Mouse (Mus musculus) liver, adult (tissue): ENCODE measurements around the gene Epb41l2.

Source experiments
- GATA4 ChIP-seq: IDR thresholded peaks from 2 replicates; pipeline ENCODE4 v1.6.1; 2014; ENCODE audit warnings: mild to moderate bottlenecking, low read length; ENCODE audit not compliant: insufficient replicate concordance

Gene Epb41l2

GRCm38 (mm10) chr10:25433524-25433923 lies 73.9 kb downstream of the Epb41l2 start:
- no peak for TF ChIP-seq GATA4

- no peak for TF ChIP-seq GATA4
Observed at GRCm38 (mm10) chr10:25434358-25435044, 74.9 kb downstream of the Epb41l2 start.

GRCm38 (mm10) chr10:25436703-25437401 lies 77.3 kb downstream of the Epb41l2 start:
- no peak for TF ChIP-seq GATA4

- TF ChIP-seq GATA4, result no peak
Observed at GRCm38 (mm10) chr10:25437586-25438298, 78.1 kb downstream of the Epb41l2 start.

- TF ChIP-seq GATA4, result no peak
Observed at GRCm38 (mm10) chr10:25438299-25438680, 78.7 kb downstream of the Epb41l2 start.

- no peak for TF ChIP-seq GATA4
Observed at GRCm38 (mm10) chr10:25439163-25439562, 79.6 kb downstream of the Epb41l2 start.

GRCm38 (mm10) chr10:25439856-25440255 lies 80.3 kb downstream of the Epb41l2 start:
- no peak for TF ChIP-seq GATA4

GRCm38 (mm10) chr10:25441405-25441804 lies 81.8 kb downstream of the Epb41l2 start:
- TF ChIP-seq GATA4, result no peak

GRCm38 (mm10) chr10:25443626-25444025 lies 84.0 kb downstream of the Epb41l2 start:
- no peak for TF ChIP-seq GATA4

GRCm38 (mm10) chr10:25444198-25444783 lies 84.7 kb downstream of the Epb41l2 start:
- TF ChIP-seq GATA4, result no peak

- no peak for TF ChIP-seq GATA4
Observed at GRCm38 (mm10) chr10:25446953-25447525, 87.4 kb downstream of the Epb41l2 start.

GRCm38 (mm10) chr10:25448676-25449075 lies 89.1 kb downstream of the Epb41l2 start:
- no peak for TF ChIP-seq GATA4

GRCm38 (mm10) chr10:25449312-25450020 lies 89.9 kb downstream of the Epb41l2 start:
- peak; percentile 40; the same call in 1 of the 2 replicates for TF ChIP-seq GATA4

- TF ChIP-seq GATA4, result no peak
Observed at GRCm38 (mm10) chr10:25453150-25453549, 93.6 kb downstream of the Epb41l2 start.

- TF ChIP-seq GATA4, result no peak
Observed at GRCm38 (mm10) chr10:25453772-25454171, 94.2 kb downstream of the Epb41l2 start.
